9 mouse cellular contexts compared by ENCODE assay signal in genomic region chr14:37033241-37033640, GRCm38 (mm10). TPM values are rescaled to one million over a fixed set of nuclear protein-coding genes. Genes with fewer than 3 reads are reported as not detected.
DNase-seq lines count a peak whose midpoint lies in the region; ATAC-seq and TF ChIP-seq lines count a peak whose summit lies in the region.
"Had no signal": no experiment of that assay in that cellular context is flagged by ENCODE, and none has a peak within 500 bp of the region (broad histone marks: within the 10 kb centered on the region; RNA-seq: fewer than 3 reads in every experiment).

No protein-coding gene starts in this region.

- peak; percentile 95 for TF ChIP-seq CTCF in brain, embryonic 14.5 days (IDR thresholded peaks at IDR 0.05; ENCODE audit: borderline replicate concordance, extremely low read depth, insufficient read depth, insufficient read length)

- TF ChIP-seq POLR2A in brain, embryonic 14.5 days (IDR thresholded peaks at IDR 0.05; ENCODE audit: borderline replicate concordance, extremely low read depth, insufficient read depth, insufficient read length, poor library complexity, severe bottlenecking): no peak

- peak; percentile 84 for ATAC-seq in hematopoietic stem cell, adult 5-6 weeks (replicated peaks in 1 of 2; ENCODE audit: insufficient read depth in 1 of 2, low FRiP score in 2 of 2, low TSS enrichment in 1 of 2, low read depth in 1 of 2, poor library complexity in 2 of 2, severe bottlenecking in 2 of 2)

- peak; percentile 77 for DNase-seq in MN1 (ENCODE audit: low spot score)
- DNase-seq in brain, embryonic 14.5 days (ENCODE audit: low read depth): peak; percentile 84
- peak; percentile 12 for DNase-seq in fibroblast of lung, adult 2 months (ENCODE audit: low read depth)
- DNase-seq in layer of hippocampus, adult 9-10 months (ENCODE audit: low spot score): peak; percentile 76
- peak; percentile 81 for DNase-seq in lung, postnatal 36 days
- peak; percentile 80 for DNase-seq in right cerebral cortex, adult 18-20 months
- DNase-seq in urinary bladder, postnatal 36 days (ENCODE audit: low spot score in 2 of 2): peak; percentile 59 to 67

RNA-seq across cellular contexts. Expression of gene Rgr, which starts 15.5 kb away (rescaled TPM):
- polyA plus RNA-seq in brain, embryonic 14.5 days (2012; rRNA removed): 0.13 TPM in 1 of 2 replicates, not detected in the other
- not detected in 2 replicates for total RNA-seq in hematopoietic stem cell, adult 5-6 weeks (2017)
- polyA plus RNA-seq: macrophage had no signal

RNA-seq across cellular contexts. Expression of gene Lrit1, which starts 21.4 kb away (rescaled TPM):
- 0.03 TPM in 1 of 2 replicates, not detected in the other for polyA plus RNA-seq in brain, embryonic 14.5 days (2012; rRNA removed)
- total RNA-seq in hematopoietic stem cell, adult 5-6 weeks (2017): not detected in 2 replicates
- polyA plus RNA-seq: macrophage had no signal

RNA-seq across cellular contexts. Expression of gene Lrit2, which starts 34.5 kb away (rescaled TPM):
- polyA plus RNA-seq in brain, embryonic 14.5 days (2012; rRNA removed): not detected in 2 replicates
- not detected in 2 replicates for total RNA-seq in hematopoietic stem cell, adult 5-6 weeks (2017)
- polyA plus RNA-seq: macrophage had no signal

Comparison
In these comparisons a context has a peak if more than half of its experiments do, and no peak if none do; other contexts are left out.
1. Peak in every context shown above with its lines: DNase-seq and ATAC-seq.
2. DNase-seq: peak in every context shown above with its lines; median percentile 84 in brain, embryonic 14.5 days; 81 in lung, postnatal 36 days; 80 in right cerebral cortex, adult 18-20 months; 77 in MN1; 76 in layer of hippocampus, adult 9-10 months; 63 in urinary bladder, postnatal 36 days; 12 in fibroblast of lung, adult 2 months.